Mouse (Mus musculus): Measurements from ENCODE around the gene Cpn1. TPM values are rescaled to one million over a fixed set of nuclear protein-coding genes. Genes with fewer than 3 reads are reported as not detected.

Cpn1 gene
- polyA plus RNA-seq, 1 experiment from 2014 or later = 5.0 TPM

- TF ChIP-seq EP300 (IDR thresholded peaks at IDR 0.05) (no peak), CTCF (IDR thresholded peaks at IDR 0.05) (no peak)
- Histone ChIP-seq H3K9me3 (ENCODE audit: low read length) (no peaks in the 10 kb centered on the region), H3K9ac (replicated peaks; ENCODE audit: low read depth) (peak overlapping the region; percentile 58), H3K4me1 (ENCODE audit: insufficient read depth, low read depth, low read length) (peaks cover 9% of the 10 kb centered on the region), H3K36me3 (ENCODE audit: insufficient read depth, low read length) (no peaks in the 10 kb centered on the region), H3K4me2 (replicated peaks; ENCODE audit: low read depth, low read length) (peak overlapping the region; percentile 65), H3K27me3 (replicated peaks; ENCODE audit: insufficient read depth, low read length) (no peaks in the 10 kb centered on the region), H3K27ac (ENCODE audit: low read length) (peak overlapping the region; percentile 81), H3K4me3 (ENCODE audit: low read depth, low read length) (peak overlapping the region; percentile 78)
- 10% methylated on average over 16 of the region's 16 CpGs for WGBS
- ATAC-seq (no peak), DNase-seq (ENCODE audit: low spot score) (peak; percentile 5)
Observed at GRCm38 (mm10) chr19:43939171-43939768, 47.1 kb downstream of the Cpn1 start.

- ATAC-seq (no peak), DNase-seq (ENCODE audit: low spot score) (peak; percentile 6)
- Histone ChIP-seq H3K36me3 (ENCODE audit: insufficient read depth, low read length) (no peaks in the 10 kb centered on the region), H3K4me3 (ENCODE audit: low read depth, low read length) (no peak overlapping the region), H3K9ac (replicated peaks; ENCODE audit: low read depth) (no peak overlapping the region), H3K4me2 (replicated peaks; ENCODE audit: low read depth, low read length) (0 out of 2 replicates have a peak overlapping the region, but pooled peaks have one; percentile 14), H3K4me1 (ENCODE audit: insufficient read depth, low read depth, low read length) (peaks cover 9% of the 10 kb centered on the region), H3K9me3 (ENCODE audit: low read length) (no peaks in the 10 kb centered on the region), H3K27ac (ENCODE audit: low read length) (no peak overlapping the region), H3K27me3 (replicated peaks; ENCODE audit: insufficient read depth, low read length) (no peaks in the 10 kb centered on the region)
- no peak for TF ChIP-seq EP300 (IDR thresholded peaks at IDR 0.05)
- TF ChIP-seq CTCF (IDR thresholded peaks at IDR 0.05) = no peak
- 9% methylated on average over 11 of the region's 11 CpGs for WGBS
Observed at GRCm38 (mm10) chr19:43938355-43938754, 48.0 kb downstream of the Cpn1 start.

- no peak for DNase-seq (ENCODE audit: low spot score)
- 82% methylated on average over 6 of the region's 6 CpGs for WGBS
Observed at GRCm38 (mm10) chr19:43930926-43931325, 55.4 kb downstream of the Cpn1 start.

GRCm38 (mm10) chr19:43930366-43930765, 56.0 kb downstream of the Cpn1 start:
- ATAC-seq (peak; percentile 62), DNase-seq (ENCODE audit: low spot score) (no peak)
- no peak for TF ChIP-seq EP300 (IDR thresholded peaks at IDR 0.05)
- no peak for TF ChIP-seq CTCF (IDR thresholded peaks at IDR 0.05)
- 16% methylated on average over 7 of the region's 7 CpGs for WGBS
- Histone ChIP-seq H3K9ac (replicated peaks; ENCODE audit: low read depth) (no peak overlapping the region), H3K27me3 (replicated peaks; ENCODE audit: insufficient read depth, low read length) (no peaks in the 10 kb centered on the region), H3K4me3 (ENCODE audit: low read depth, low read length) (no peak overlapping the region), H3K9me3 (ENCODE audit: low read length) (no peaks in the 10 kb centered on the region), H3K27ac (ENCODE audit: low read length) (no peak overlapping the region), H3K4me2 (replicated peaks; ENCODE audit: low read depth, low read length) (no peak overlapping the region), H3K36me3 (ENCODE audit: insufficient read depth, low read length) (no peaks in the 10 kb centered on the region), H3K4me1 (ENCODE audit: insufficient read depth, low read depth, low read length) (no peaks in the 10 kb centered on the region; the same call in 1 of the 2 replicates)

More at GRCm38 (mm10) chr19:43930926-43931325, 55.4 kb downstream of the Cpn1 start:
- ATAC-seq = no peak
- H3K27ac ChIP-seq (ENCODE audit: low read length) = no peak overlapping the region
- H3K27me3 ChIP-seq (replicated peaks; ENCODE audit: insufficient read depth, low read length) = no peaks in the 10 kb centered on the region
- H3K4me3 ChIP-seq (ENCODE audit: low read depth, low read length) = no peak overlapping the region
- no peaks in the 10 kb centered on the region for H3K36me3 ChIP-seq (ENCODE audit: insufficient read depth, low read length)
- TF ChIP-seq EP300 (IDR thresholded peaks at IDR 0.05) = no peak
- no peak for TF ChIP-seq CTCF (IDR thresholded peaks at IDR 0.05)
- H3K9ac ChIP-seq (replicated peaks; ENCODE audit: low read depth) = no peak overlapping the region
- H3K4me1 ChIP-seq (ENCODE audit: insufficient read depth, low read depth, low read length) = no peaks in the 10 kb centered on the region; the same call in 1 of the 2 replicates
- H3K9me3 ChIP-seq (ENCODE audit: low read length) = no peaks in the 10 kb centered on the region
- no peak overlapping the region for H3K4me2 ChIP-seq (replicated peaks; ENCODE audit: low read depth, low read length)

GRCm38 (mm10) chr19:43929869-43930268, 56.5 kb downstream of the Cpn1 start:
- Histone ChIP-seq H3K9me3 (ENCODE audit: low read length) (no peaks in the 10 kb centered on the region), H3K27ac (ENCODE audit: low read length) (no peak overlapping the region), H3K4me2 (replicated peaks; ENCODE audit: low read depth, low read length) (no peak overlapping the region), H3K4me3 (ENCODE audit: low read depth, low read length) (no peak overlapping the region), H3K4me1 (ENCODE audit: insufficient read depth, low read depth, low read length) (no peaks in the 10 kb centered on the region; the same call in 1 of the 2 replicates), H3K36me3 (ENCODE audit: insufficient read depth, low read length) (no peaks in the 10 kb centered on the region), H3K9ac (replicated peaks; ENCODE audit: low read depth) (no peak overlapping the region), H3K27me3 (replicated peaks; ENCODE audit: insufficient read depth, low read length) (no peaks in the 10 kb centered on the region)
- ATAC-seq = 0 out of 2 replicates have a peak, but pooled peaks have one; percentile 4
- TF ChIP-seq CTCF (IDR thresholded peaks at IDR 0.05) = no peak
- TF ChIP-seq EP300 (IDR thresholded peaks at IDR 0.05) = no peak
- whole genome bisulfite sequencing = 55% methylated on average over 9 of the region's 11 CpGs
- DNase-seq (ENCODE audit: low spot score) = no peak

GRCm38 (mm10) chr19:43927967-43928366, 58.4 kb downstream of the Cpn1 start:
- no peak for DNase-seq (ENCODE audit: low spot score)
- no peak overlapping the region for H3K4me2 ChIP-seq (replicated peaks; ENCODE audit: low read depth, low read length)
- TF ChIP-seq CTCF (IDR thresholded peaks at IDR 0.05) (no peak), EP300 (IDR thresholded peaks at IDR 0.05) (no peak)
- no peak for ATAC-seq
- no peaks in the 10 kb centered on the region; the same call in 1 of the 2 replicates for H3K36me3 ChIP-seq (ENCODE audit: insufficient read depth, low read length)
- H3K9me3 ChIP-seq (ENCODE audit: low read length) = no peaks in the 10 kb centered on the region
- no peak overlapping the region for H3K27ac ChIP-seq (ENCODE audit: low read length)
- H3K4me1 ChIP-seq (ENCODE audit: insufficient read depth, low read depth, low read length) = no peaks in the 10 kb centered on the region; the same call in 1 of the 2 replicates
- H3K27me3 ChIP-seq (replicated peaks; ENCODE audit: insufficient read depth, low read length) = no peaks in the 10 kb centered on the region
- 60% methylated on average over 5 of the region's 5 CpGs for WGBS
- H3K4me3 ChIP-seq (ENCODE audit: low read depth, low read length) = no peak overlapping the region
- H3K9ac ChIP-seq (replicated peaks; ENCODE audit: low read depth) = no peak overlapping the region

Measured in lung, postnatal 0 days (tissue).